Mouse (Mus musculus) left cerebral cortex, postnatal 36 days (tissue): ENCODE measurements around the gene Tln2. TPM values are rescaled to one million over a fixed set of nuclear protein-coding genes. Genes with fewer than 3 reads are reported as not detected.
A peak's percentile ranks its signal among the peaks of the same experiment; 100 is the strongest.

Experiments
- DNase-seq, 2 experiments: peaks; one replicate each; pipeline ENCODE4 v3.0.0; 2021 to 2022; ENCODE audit warnings: low spot score in 2 of 2, mixed read lengths in 1 of 2
- intact Hi-C: fragments of 180-260 bp; cut with DNase I; formaldehyde crosslinking; loops from one replicate; pipeline ENCODE4 v1.15.1; 2025
- total RNA-seq, 2 experiments: library from RNA; stranded (reverse); gene quantifications; 2 replicates each; pipeline ENCODE4 v1.2.3; 2021

Tln2 gene
- total RNA-seq, 2 experiments from 2014 or later, result 93.8 to 104 TPM

GRCm38 (mm10) chr9:67486621-67487020, 72.9 kb downstream of the Tln2 start:
- no peak for DNase-seq
- intact Hi-C loops, result no loop called here

- no peak for DNase-seq
- intact Hi-C loops, result no loop called here
Observed at GRCm38 (mm10) chr9:67485169-67486072, 74.1 kb downstream of the Tln2 start.

DNA sequence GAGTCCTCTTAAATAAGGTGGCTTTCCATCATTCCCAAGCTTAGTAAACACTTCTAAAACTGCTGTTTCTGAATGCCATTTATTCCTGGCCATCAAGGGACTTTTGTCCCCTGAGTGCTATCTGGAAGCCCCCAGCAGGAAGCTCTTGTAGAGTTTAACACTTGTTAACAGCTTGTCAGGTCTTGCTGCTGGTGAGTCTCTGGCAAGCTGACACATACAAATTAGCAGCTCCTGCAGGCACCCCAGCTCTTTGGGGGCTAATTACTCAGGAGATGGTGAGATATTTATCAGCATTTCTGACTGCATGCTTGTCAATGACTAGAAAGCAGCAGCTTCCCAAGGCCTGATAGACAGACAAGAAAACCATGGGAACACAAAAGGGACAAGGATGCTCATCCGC, 77.2 kb downstream of the Tln2 start:
- DNase-seq, result no peak
- intact Hi-C loops, result no loop called here

- intact Hi-C loops, result no loop called here
Observed at GRCm38 (mm10) chr9:67481851-67482250, 77.7 kb downstream of the Tln2 start.

GRCm38 (mm10) chr9:67477445-67477844, 82.1 kb downstream of the Tln2 start:
- DNase-seq, result no peak
- intact Hi-C loops, result no loop called here

More at GRCm38 (mm10) chr9:67481851-67482250, 77.7 kb downstream of the Tln2 start:
- no peak for DNase-seq

- intact Hi-C loops, result no loop called here
- DNase-seq, result no peak
Observed at GRCm38 (mm10) chr9:67476184-67476583, 83.3 kb downstream of the Tln2 start.

DNA sequence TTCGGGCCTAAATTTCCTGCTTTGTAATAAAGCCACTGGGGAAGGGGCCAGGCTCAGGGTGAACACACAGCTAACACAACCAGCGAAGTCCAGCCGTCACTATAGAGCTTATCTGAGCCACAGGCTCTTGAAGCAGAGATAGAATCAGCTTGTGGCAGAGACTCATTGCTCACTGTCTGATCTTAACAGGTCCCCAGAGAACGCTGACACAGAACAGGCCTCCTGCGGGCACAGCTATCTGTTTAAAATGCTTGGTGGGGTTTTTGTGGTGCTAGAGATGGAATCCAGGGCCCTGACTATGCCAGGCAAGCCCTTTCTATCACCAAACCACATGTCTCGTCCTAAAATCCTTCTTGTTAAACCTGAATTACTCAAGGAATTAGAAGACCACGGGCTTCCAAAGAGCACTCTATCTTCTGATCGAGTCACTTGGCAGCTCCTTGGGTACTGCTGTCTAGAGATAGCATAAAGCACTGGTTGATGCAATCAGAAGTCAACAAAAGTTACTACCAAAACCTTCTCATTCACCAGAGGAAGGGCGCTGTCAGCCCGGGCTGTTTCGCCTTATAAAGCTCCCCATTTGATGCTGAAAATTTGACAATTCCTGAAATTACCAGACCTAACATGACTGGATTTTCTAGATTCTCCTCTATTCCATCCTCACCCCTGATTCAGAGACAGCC, 95.9 kb downstream of the Tln2 start:
- intact Hi-C loops, result no loop called here
- no peak for DNase-seq

DNA sequence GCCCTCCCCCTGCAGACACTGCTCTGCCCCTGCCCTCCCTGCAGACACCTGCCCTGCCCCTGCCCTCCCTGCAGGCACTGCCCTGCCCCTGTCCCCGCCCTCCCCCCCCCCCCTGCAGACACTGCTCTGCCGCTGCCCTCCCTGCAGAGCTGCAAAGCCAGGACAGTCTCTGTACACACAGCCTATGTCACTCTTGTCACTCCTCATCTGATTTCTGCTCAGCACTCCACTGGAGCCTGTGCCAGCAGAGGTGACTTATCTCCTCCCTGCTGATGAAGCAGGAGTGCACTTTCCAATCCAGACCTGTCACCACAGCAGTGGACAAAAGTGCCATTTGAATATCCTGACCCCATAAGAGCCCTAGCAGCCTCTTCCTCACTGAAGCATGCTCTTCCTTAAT, 118.0 kb downstream of the Tln2 start:
- intact Hi-C loops, result no loop called here

DNA sequence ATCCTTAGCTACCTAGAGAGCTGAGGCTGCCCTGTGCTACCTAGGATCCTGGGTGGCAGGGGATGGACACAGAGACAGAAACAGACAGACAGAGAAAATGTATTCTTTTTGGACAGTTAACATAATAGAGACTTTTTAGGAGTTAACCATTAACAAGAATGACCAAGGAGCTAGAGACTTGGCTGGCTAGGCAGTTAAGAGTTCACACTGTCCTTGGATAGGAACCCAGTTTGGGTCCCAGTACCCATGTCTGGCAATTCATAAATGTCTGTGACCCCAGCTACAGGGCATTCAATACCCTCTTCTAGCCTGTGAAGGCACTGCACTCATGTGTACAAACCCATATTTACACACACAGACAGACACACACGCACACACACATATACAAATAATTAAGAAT, 122.0 kb downstream of the Tln2 start:
- intact Hi-C loops, result no loop called here

More for the DNA sequence above, 118.0 kb downstream of the Tln2 start:
- no peak for DNase-seq

GRCm38 (mm10) chr9:67435333-67436154, 124.0 kb downstream of the Tln2 start:
- intact Hi-C loops, result no loop called here
- no peak for DNase-seq

More for the DNA sequence above, 122.0 kb downstream of the Tln2 start:
- no peak for DNase-seq

- intact Hi-C loops, result no loop called here
- no peak for DNase-seq
Observed at GRCm38 (mm10) chr9:67429199-67429892, 130.2 kb downstream of the Tln2 start.

- no peak for DNase-seq
Observed at GRCm38 (mm10) chr9:67428306-67429047, 131.0 kb downstream of the Tln2 start.

DNA sequence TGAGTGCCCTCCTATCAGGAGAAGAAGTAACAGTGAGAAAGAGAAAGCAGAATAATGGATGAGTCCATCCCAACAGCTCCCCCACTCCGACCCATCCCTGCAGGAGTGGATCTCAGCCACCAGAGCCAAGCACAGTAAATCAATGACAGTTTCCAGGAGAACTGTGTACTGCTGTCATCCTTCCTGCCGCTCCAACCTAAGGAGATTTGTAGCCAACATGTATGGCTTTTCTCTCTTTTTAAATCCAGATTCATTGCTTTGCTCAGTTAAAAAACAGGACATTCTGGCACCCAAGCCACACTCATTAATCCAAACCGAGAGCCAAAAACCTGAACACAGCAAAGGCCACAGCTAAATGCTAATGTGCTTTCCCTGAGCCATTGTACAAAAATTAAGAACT, 133.2 kb downstream of the Tln2 start:
- intact Hi-C loops, result no loop called here
- no peak for DNase-seq

More at GRCm38 (mm10) chr9:67428306-67429047, 131.0 kb downstream of the Tln2 start:
- intact Hi-C loops, result no loop called here

DNA sequence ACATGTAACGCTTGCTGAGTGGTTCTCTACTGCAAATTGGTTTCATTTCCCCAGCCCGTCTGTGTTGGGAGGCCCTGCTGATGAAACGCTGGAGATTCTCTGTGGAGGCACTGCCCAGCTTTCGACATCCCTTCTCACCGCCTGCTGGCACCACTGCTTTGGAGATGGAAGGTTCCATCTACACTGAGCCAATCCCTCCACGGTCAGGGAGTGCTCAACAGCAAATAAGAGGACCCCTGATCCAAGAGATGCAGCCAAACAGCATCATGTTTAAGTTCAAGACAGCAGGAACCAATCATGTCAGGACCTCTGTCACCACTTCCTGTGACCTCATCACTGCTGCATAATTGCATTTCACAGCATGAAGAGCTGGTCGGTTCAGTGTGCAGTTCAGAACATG, 135.4 kb downstream of the Tln2 start:
- intact Hi-C loops, result no loop called here
- DNase-seq, result no peak

DNA sequence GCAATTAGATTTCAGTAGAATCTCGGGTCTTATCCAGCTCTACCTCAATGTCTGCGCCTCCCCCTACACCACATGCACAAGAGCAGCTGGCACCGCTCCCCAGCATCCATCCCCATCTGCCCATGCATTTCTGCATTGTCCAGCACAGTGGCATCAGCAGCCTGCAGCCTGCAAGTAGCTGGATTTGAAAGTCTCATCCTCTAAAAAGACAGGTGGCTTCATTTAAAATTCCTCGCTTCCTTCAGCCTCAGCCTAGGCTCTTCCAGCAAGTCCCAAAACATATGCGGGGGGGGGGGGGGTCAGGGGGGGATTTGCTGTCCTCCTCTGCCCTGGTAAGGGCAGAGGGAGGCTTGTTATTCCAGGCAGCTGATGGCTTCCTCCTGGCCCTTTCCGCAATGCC, 141.4 kb downstream of the Tln2 start:
- peak; percentile 12 to 39 for DNase-seq

GRCm38 (mm10) chr9:67410667-67411066, 148.8 kb downstream of the Tln2 start:
- DNase-seq, result no peak
- intact Hi-C loops, result no loop called here

More for the DNA sequence above, 141.4 kb downstream of the Tln2 start:
- intact Hi-C loops, result no loop called here

DNA sequence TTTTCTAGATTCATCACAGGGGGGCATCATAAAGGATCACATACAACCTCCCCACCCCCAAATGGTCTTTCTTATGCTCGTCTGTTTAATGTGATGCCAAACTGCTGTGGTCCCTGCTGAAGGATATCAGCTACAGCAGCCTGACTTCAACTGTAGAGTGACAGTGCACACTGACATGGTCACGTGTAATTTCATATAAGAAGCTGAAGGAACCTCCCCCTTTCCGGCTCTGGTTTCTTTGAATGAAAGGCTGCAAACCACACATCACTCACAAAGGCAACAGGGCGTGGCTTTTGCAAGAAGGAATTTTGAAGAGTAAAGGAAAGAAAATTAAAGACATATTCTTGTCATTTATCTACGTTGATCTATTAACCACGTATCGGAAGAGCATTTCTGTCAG, 154.8 kb downstream of the Tln2 start:
- intact Hi-C loops, result no loop called here
- DNase-seq, result no peak

GRCm38 (mm10) chr9:67399563-67399962, 159.9 kb downstream of the Tln2 start:
- no peak for DNase-seq
- intact Hi-C loops, result no loop called here

DNA sequence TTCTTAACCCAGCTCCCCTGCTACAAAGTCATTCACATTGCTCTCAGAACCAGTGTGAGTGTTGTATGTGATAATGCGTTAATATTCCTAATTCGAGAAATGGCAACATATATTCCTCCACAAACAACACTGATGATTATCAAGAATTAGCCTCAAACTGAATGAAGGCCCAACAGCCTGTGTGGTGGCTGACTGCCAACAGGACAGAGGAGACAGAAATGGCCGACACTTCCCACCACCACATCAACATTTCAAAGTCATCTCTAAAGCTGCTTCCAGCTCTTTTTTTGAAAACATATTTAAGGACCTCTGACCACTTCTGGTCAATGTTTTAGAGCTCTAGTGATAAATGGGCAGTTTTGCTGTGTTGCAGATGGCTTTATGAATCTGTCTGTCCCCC, 161.7 kb downstream of the Tln2 start:
- intact Hi-C loops, result no loop called here
- DNase-seq, result no peak
